Mouse (Mus musculus): ENCODE results near the gene Cdk2ap1. TPM values are rescaled to one million over a fixed set of nuclear protein-coding genes. Genes with fewer than 3 reads are reported as not detected.
"Not testable (repeated sequence)": the region's sequence is repeated elsewhere in the genome, so short reads cannot be mapped to it uniquely, and the experiment has no call there.

Cdk2ap1 gene
- 100 to 1,000 TPM; 153 to 174 TPM for total RNA-seq (2021)
- long read RNA-seq, experiment 1, transcript Cdk2ap1-201 (4 exons, 1,315 nt), result major isoform, 63 of 69 reads
- long read RNA-seq, experiment 1, partial matches to known transcripts, result 0 of 69 reads
- long read RNA-seq, experiment 1, other reads (novel, unspliced or antisense), result 1 of 69 reads
- long read RNA-seq, experiment 2, transcript Cdk2ap1-201 (4 exons, 1,315 nt), result major isoform, 119 of 137 reads
- long read RNA-seq, experiment 2, partial matches to known transcripts, result 1 of 137 reads
- long read RNA-seq, experiment 2, other reads (novel, unspliced or antisense), result 13 of 137 reads

GRCm38 (mm10) chr5:124362982-124363381 is at the start of gene Cdk2ap1:
TSS of gene Cdk2ap1 (minus strand) at chr5:124363082.
- not testable (repeated sequence) for DNase-seq (ENCODE audit: low spot score in 2 of 2)

- no peak for DNase-seq (ENCODE audit: low spot score in 2 of 2)
Measured at GRCm38 (mm10) chr5:124412163-124412562, 49.3 kb upstream of the Cdk2ap1 start.

GRCm38 (mm10) chr5:124410808-124411207 is 47.9 kb upstream of the Cdk2ap1 start:
- no peak for DNase-seq (ENCODE audit: low spot score in 2 of 2)

GRCm38 (mm10) chr5:124393726-124394125 is 30.8 kb upstream of the Cdk2ap1 start:
- DNase-seq (ENCODE audit: low spot score in 2 of 2), result no peak

- DNase-seq (ENCODE audit: low spot score in 2 of 2), result no peak
Measured at GRCm38 (mm10) chr5:124392412-124392811, 29.5 kb upstream of the Cdk2ap1 start.

- no peak for DNase-seq (ENCODE audit: low spot score in 2 of 2)
Measured at GRCm38 (mm10) chr5:124387932-124388331, 25.1 kb upstream of the Cdk2ap1 start.

- DNase-seq (ENCODE audit: low spot score in 2 of 2), result no peak
Measured at GRCm38 (mm10) chr5:124380121-124380520, 17.2 kb upstream of the Cdk2ap1 start.

- no peak for DNase-seq (ENCODE audit: low spot score in 2 of 2)
Measured at GRCm38 (mm10) chr5:124377149-124377548, 14.3 kb upstream of the Cdk2ap1 start.

- DNase-seq (ENCODE audit: low spot score in 2 of 2), result no peak
Measured at GRCm38 (mm10) chr5:124376401-124376800, 13.5 kb upstream of the Cdk2ap1 start.

GRCm38 (mm10) chr5:124374298-124374697 is 11.4 kb upstream of the Cdk2ap1 start:
- no peak for DNase-seq (ENCODE audit: low spot score in 2 of 2)

GRCm38 (mm10) chr5:124366721-124367120 is 3.8 kb upstream of the Cdk2ap1 start:
- DNase-seq (ENCODE audit: low spot score in 2 of 2), result no peak

GRCm38 (mm10) chr5:124365754-124366153 is 2.9 kb upstream of the Cdk2ap1 start:
- DNase-seq (ENCODE audit: low spot score in 2 of 2), result no peak

- DNase-seq (ENCODE audit: low spot score in 2 of 2), result no peak
Measured at GRCm38 (mm10) chr5:124364173-124364918, 1.5 kb upstream of the Cdk2ap1 start.

- DNase-seq (ENCODE audit: low spot score in 2 of 2), result no peak
Measured at GRCm38 (mm10) chr5:124359641-124360040, 3.2 kb downstream of the Cdk2ap1 start.

GRCm38 (mm10) chr5:124356695-124357094 is 6.2 kb downstream of the Cdk2ap1 start:
- DNase-seq (ENCODE audit: low spot score in 2 of 2), result no peak

GRCm38 (mm10) chr5:124355425-124355959 is 7.4 kb downstream of the Cdk2ap1 start:
- no peak for DNase-seq (ENCODE audit: low spot score in 2 of 2)

- DNase-seq (ENCODE audit: low spot score in 2 of 2), result peak in 1 of 2 experiments; percentile 53
Measured at GRCm38 (mm10) chr5:124354574-124355424, 8.1 kb downstream of the Cdk2ap1 start.

- peak; percentile 64 to 70 for DNase-seq (ENCODE audit: low spot score in 2 of 2)
Measured at GRCm38 (mm10) chr5:124353726-124354547, 8.9 kb downstream of the Cdk2ap1 start.

- DNase-seq (ENCODE audit: low spot score in 2 of 2), result peak; percentile 43 to 53
Measured at GRCm38 (mm10) chr5:124353011-124353725, 9.7 kb downstream of the Cdk2ap1 start.

Measured in adrenal gland, adult 18-20 months (tissue).